Mouse (Mus musculus): ENCODE measurements around the gene Ngdn. TPM values are rescaled to one million over a fixed set of nuclear protein-coding genes. Genes with fewer than 3 reads are reported as not detected.

Gene Ngdn
- polyA plus RNA-seq, 1 experiment from 2014 or later = 28.2 TPM

- WGBS (ENCODE audit: missing documents) = 94% methylated on average over 8 of the region's 8 CpGs
- Histone ChIP-seq H3K27ac (no peak overlapping the region), H3K4me3 (ENCODE audit: inconsistent target) (no peak overlapping the region), H3K79me2 (ENCODE audit: inconsistent target) (no peaks in the 10 kb centered on the region), H3K36me3 (ENCODE audit: inconsistent target) (no peaks in the 10 kb centered on the region)
Measured at GRCm38 (mm10) chr14:55005967-55006366, 9.3 kb upstream of the Ngdn start.

GRCm38 (mm10) chr14:55006541-55006940 lies 8.7 kb upstream of the Ngdn start:
- no peaks in the 10 kb centered on the region for H3K79me2 ChIP-seq (ENCODE audit: inconsistent target)
- 73% methylated on average over 3 of the region's 3 CpGs for WGBS (ENCODE audit: missing documents)
- H3K27ac ChIP-seq = no peak overlapping the region
- H3K36me3 ChIP-seq (ENCODE audit: inconsistent target) = no peaks in the 10 kb centered on the region
- no peak overlapping the region for H3K4me3 ChIP-seq (ENCODE audit: inconsistent target)

- no peaks in the 10 kb centered on the region for H3K36me3 ChIP-seq (ENCODE audit: inconsistent target)
- H3K4me3 ChIP-seq (ENCODE audit: inconsistent target) = no peak overlapping the region
- WGBS (ENCODE audit: missing documents) = 95% methylated on average over 9 of the region's 9 CpGs
- no peaks in the 10 kb centered on the region for H3K79me2 ChIP-seq (ENCODE audit: inconsistent target)
- H3K27ac ChIP-seq = no peak overlapping the region
Measured at GRCm38 (mm10) chr14:55007120-55007908, 7.9 kb upstream of the Ngdn start.

- 88% methylated on average over 8 of the region's 8 CpGs for WGBS (ENCODE audit: missing documents)
- Histone ChIP-seq H3K79me2 (ENCODE audit: inconsistent target) (no peaks in the 10 kb centered on the region), H3K36me3 (ENCODE audit: inconsistent target) (no peaks in the 10 kb centered on the region), H3K4me3 (ENCODE audit: inconsistent target) (no peak overlapping the region), H3K27ac (no peak overlapping the region)
Measured at GRCm38 (mm10) chr14:55008417-55008816, 6.8 kb upstream of the Ngdn start.

GRCm38 (mm10) chr14:55011116-55011515 lies 4.1 kb upstream of the Ngdn start:
- H3K27ac ChIP-seq = no peak overlapping the region
- no peak overlapping the region for H3K4me3 ChIP-seq (ENCODE audit: inconsistent target)
- H3K36me3 ChIP-seq (ENCODE audit: inconsistent target) = no peaks in the 10 kb centered on the region
- peaks cover 7% of the 10 kb centered on the region for H3K79me2 ChIP-seq (ENCODE audit: inconsistent target)
- 77% methylated on average over 4 of the region's 4 CpGs for WGBS (ENCODE audit: missing documents)

GRCm38 (mm10) chr14:55014591-55014990 lies 663 bp upstream of the Ngdn start:
- Histone ChIP-seq H3K79me2 (ENCODE audit: inconsistent target) (peaks cover 42% of the 10 kb centered on the region), H3K27ac (peak overlapping the region; percentile 61), H3K4me3 (ENCODE audit: inconsistent target) (peak overlapping the region; percentile 96), H3K36me3 (ENCODE audit: inconsistent target) (peaks cover 19% of the 10 kb centered on the region; the same call in 1 of the 2 replicates)
- 1% methylated on average over 23 of the region's 27 CpGs for WGBS (ENCODE audit: missing documents)

- H3K79me2 ChIP-seq (ENCODE audit: inconsistent target) = peaks cover 48% of the 10 kb centered on the region
- WGBS (ENCODE audit: missing documents) = 1% methylated on average over 17 of the region's 17 CpGs
Measured at GRCm38 (mm10) chr14:55015767-55016111, 485 bp downstream of the Ngdn start.

GRCm38 (mm10) chr14:55016876-55017275 lies 1.6 kb downstream of the Ngdn start:
- Histone ChIP-seq H3K79me2 (ENCODE audit: inconsistent target) (peaks cover 48% of the 10 kb centered on the region), H3K4me3 (ENCODE audit: inconsistent target) (no peak overlapping the region), H3K36me3 (ENCODE audit: inconsistent target) (peaks cover 41% of the 10 kb centered on the region), H3K27ac (no peak overlapping the region)
- WGBS (ENCODE audit: missing documents) = 88% methylated on average over 16 of the region's 16 CpGs

More at GRCm38 (mm10) chr14:55015767-55016111, 485 bp downstream of the Ngdn start:
- Histone ChIP-seq H3K27ac (peak overlapping the region; percentile 73), H3K36me3 (ENCODE audit: inconsistent target) (peaks cover 30% of the 10 kb centered on the region; the same call in 1 of the 2 replicates), H3K4me3 (ENCODE audit: inconsistent target) (peak overlapping the region; percentile 96)

GRCm38 (mm10) chr14:55020394-55020793 lies 5.1 kb downstream of the Ngdn start:
- Histone ChIP-seq H3K4me3 (ENCODE audit: inconsistent target) (no peak overlapping the region), H3K36me3 (ENCODE audit: inconsistent target) (peaks cover 70% of the 10 kb centered on the region), H3K79me2 (ENCODE audit: inconsistent target) (peaks cover 48% of the 10 kb centered on the region), H3K27ac (no peak overlapping the region)
- WGBS (ENCODE audit: missing documents) = 95% methylated on average over 9 of the region's 9 CpGs

GRCm38 (mm10) chr14:55023011-55023410 lies 7.8 kb downstream of the Ngdn start:
- 93% methylated on average over 15 of the region's 15 CpGs for WGBS (ENCODE audit: missing documents)
- no peak overlapping the region for H3K27ac ChIP-seq
- H3K4me3 ChIP-seq (ENCODE audit: inconsistent target) = no peak overlapping the region
- peaks cover 62% of the 10 kb centered on the region for H3K36me3 ChIP-seq (ENCODE audit: inconsistent target)
- peaks cover 21% of the 10 kb centered on the region for H3K79me2 ChIP-seq (ENCODE audit: inconsistent target)

GRCm38 (mm10) chr14:55024236-55024635 lies 9.0 kb downstream of the Ngdn start:
- peaks cover 56% of the 10 kb centered on the region for H3K36me3 ChIP-seq (ENCODE audit: inconsistent target)
- peaks cover 9% of the 10 kb centered on the region for H3K79me2 ChIP-seq (ENCODE audit: inconsistent target)
- H3K27ac ChIP-seq = no peak overlapping the region
- no peak overlapping the region for H3K4me3 ChIP-seq (ENCODE audit: inconsistent target)
- WGBS (ENCODE audit: missing documents) = 77% methylated on average over 7 of the region's 7 CpGs

GRCm38 (mm10) chr14:55025527-55025926 lies 10.3 kb downstream of the Ngdn start:
- WGBS (ENCODE audit: missing documents) = 94% methylated on average over 5 of the region's 5 CpGs
- Histone ChIP-seq H3K27ac (no peak overlapping the region), H3K36me3 (ENCODE audit: inconsistent target) (peaks cover 44% of the 10 kb centered on the region), H3K79me2 (ENCODE audit: inconsistent target) (no peaks in the 10 kb centered on the region), H3K4me3 (ENCODE audit: inconsistent target) (no peak overlapping the region)

- Histone ChIP-seq H3K4me3 (ENCODE audit: inconsistent target) (no peak overlapping the region), H3K36me3 (ENCODE audit: inconsistent target) (peaks cover 27% of the 10 kb centered on the region), H3K79me2 (ENCODE audit: inconsistent target) (no peaks in the 10 kb centered on the region), H3K27ac (no peak overlapping the region)
- WGBS (ENCODE audit: missing documents) = 83% methylated on average over 5 of the region's 5 CpGs
Measured at GRCm38 (mm10) chr14:55027251-55027650, 12.0 kb downstream of the Ngdn start.

- Histone ChIP-seq H3K4me3 (ENCODE audit: inconsistent target) (no peak overlapping the region), H3K36me3 (ENCODE audit: inconsistent target) (peaks cover 23% of the 10 kb centered on the region), H3K79me2 (ENCODE audit: inconsistent target) (no peaks in the 10 kb centered on the region), H3K27ac (no peak overlapping the region)
- 64% methylated on average over 6 of the region's 6 CpGs for WGBS (ENCODE audit: missing documents)
Measured at GRCm38 (mm10) chr14:55027653-55028052, 12.4 kb downstream of the Ngdn start.

GRCm38 (mm10) chr14:55028333-55028835 lies 13.1 kb downstream of the Ngdn start:
- Histone ChIP-seq H3K79me2 (ENCODE audit: inconsistent target) (no peaks in the 10 kb centered on the region), H3K36me3 (ENCODE audit: inconsistent target) (peaks cover 16% of the 10 kb centered on the region; the same call in 1 of the 2 replicates), H3K4me3 (ENCODE audit: inconsistent target) (no peak overlapping the region), H3K27ac (no peak overlapping the region)
- WGBS (ENCODE audit: missing documents) = 85% methylated on average over 5 of the region's 5 CpGs
